Mouse (Mus musculus) neutrophil, adult 59 days (primary cell): ENCODE measurements around the gene Cyb561d1. TPM values are rescaled to one million over a fixed set of nuclear protein-coding genes. Genes with fewer than 3 reads are reported as not detected.

Source experiments
- total RNA-seq, 2 experiments: library from RNA; stranded (reverse); gene quantifications; 1 replicate in 1 of 2; 2 replicates in 1 of 2; pipeline ENCODE4 v1.2.4; 2023

Gene Cyb561d1
- 10 to 100 TPM; 29.1 to 31.1 TPM for total RNA-seq

DNA sequence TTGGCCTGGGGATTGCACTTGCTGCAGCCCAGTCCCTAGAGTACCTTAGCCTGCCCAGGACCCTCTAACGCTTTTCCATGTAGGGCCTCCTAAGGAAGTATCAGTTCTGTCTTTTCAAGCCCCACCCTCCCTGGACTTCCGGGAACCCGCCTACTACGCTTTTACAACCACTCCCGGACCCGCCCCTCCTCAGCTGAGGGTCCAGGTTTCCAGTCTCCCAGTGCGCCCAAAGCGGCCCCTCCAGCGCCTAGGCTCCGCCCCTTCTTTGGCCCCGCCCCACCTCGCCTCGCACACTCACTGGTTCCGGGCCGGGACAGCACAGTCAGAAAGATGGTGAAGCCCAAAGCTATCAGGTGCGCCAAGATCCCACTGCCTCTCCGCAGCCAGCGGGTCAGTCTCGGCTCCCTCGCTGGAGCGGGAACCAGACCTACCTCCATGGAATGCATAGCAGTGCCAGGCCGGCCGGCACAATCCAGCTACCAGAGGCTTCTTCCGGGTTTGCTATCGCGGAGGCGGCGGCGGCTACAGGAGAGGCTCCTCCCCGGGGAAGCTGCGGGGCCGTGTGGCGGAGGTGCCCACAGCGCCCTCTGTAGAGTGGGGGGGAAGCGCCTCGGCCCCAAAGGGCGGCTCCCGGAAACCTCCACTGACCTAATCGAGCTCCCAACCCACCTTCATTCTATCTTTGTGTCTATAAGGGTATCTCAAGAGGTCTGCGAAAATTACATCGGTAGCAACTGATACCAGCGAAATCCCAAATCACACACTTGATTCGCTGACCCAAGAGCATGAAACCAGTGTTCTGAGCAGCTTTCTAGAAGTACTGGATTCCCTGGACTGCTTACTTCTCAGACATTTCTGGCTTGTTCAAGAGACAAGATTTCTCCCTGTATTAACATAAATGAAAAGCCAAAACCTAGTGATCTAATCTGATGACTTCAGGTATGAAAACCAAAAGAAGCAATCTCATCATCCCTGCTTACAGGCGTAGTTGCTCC lies at the start of gene Cyb561d1:
Cyb561d1 (minus strand) TSS at position 884 of the 995 bp plus-strand sequence.

DNA sequence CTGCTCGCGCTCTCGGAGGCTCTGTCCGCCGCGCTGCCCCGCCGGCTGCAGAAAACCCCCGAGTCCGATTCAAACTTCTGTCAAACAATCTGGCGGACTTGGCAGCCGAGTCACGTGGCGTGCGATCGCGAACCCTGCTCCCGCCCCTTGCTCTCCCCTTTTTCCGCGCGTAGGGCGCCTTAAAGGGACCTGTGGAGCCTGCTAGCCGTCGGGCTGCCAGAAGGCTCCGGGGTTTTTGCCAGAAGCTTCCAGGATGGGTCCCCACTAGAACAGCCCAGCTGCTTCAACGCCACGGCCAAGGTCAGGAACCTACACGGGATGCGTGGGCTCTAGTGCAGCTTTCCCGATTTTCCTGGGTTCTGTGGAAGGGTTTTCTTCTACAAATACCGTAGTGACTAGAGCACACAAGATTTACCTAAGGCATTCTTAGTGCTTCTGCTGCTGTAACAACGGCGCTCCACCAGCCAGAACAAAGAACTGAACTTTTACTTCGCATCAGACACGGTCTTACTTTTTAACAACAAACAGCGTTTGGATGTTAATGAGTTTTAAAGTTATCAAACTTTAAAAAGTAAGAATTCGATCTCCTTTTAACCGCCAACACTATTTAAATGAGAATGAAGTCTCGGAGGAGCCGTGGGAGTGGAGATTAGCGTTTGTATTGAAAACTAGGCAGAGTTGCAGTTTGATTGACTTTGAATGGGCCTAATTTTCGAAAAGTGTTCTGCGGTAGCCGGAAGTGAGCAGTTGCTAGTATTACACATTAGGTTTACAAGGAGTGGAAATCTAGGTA lies 25.7 kb upstream of the Cyb561d1 start, which contains the start of gene Sypl2:
Sypl2 (minus strand) TSS at position 91 of the 793 bp plus-strand sequence.

DNA sequence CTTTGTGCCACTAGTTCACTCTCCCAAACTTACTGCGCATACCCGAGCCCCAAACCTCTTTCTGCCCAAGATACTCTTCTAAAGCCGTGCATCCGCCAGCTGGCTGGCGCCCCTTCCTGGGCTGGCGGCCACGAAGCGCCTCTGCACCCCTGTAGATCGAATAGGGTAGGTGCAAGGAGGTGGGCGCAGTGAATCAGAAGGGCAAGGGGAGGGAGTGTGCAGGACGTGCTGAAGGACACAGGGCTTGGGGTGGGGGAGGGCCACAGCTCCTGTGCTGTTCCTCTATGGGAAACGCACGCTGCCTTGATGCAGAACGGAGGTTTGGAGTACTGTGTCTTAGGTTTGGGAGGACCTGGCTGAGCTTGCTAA lies 9.7 kb upstream of the Cyb561d1 start, which contains the start of gene Atxn7l2:
Atxn7l2 (minus strand) TSS at position 164 of the 369 bp plus-strand sequence.

DNA sequence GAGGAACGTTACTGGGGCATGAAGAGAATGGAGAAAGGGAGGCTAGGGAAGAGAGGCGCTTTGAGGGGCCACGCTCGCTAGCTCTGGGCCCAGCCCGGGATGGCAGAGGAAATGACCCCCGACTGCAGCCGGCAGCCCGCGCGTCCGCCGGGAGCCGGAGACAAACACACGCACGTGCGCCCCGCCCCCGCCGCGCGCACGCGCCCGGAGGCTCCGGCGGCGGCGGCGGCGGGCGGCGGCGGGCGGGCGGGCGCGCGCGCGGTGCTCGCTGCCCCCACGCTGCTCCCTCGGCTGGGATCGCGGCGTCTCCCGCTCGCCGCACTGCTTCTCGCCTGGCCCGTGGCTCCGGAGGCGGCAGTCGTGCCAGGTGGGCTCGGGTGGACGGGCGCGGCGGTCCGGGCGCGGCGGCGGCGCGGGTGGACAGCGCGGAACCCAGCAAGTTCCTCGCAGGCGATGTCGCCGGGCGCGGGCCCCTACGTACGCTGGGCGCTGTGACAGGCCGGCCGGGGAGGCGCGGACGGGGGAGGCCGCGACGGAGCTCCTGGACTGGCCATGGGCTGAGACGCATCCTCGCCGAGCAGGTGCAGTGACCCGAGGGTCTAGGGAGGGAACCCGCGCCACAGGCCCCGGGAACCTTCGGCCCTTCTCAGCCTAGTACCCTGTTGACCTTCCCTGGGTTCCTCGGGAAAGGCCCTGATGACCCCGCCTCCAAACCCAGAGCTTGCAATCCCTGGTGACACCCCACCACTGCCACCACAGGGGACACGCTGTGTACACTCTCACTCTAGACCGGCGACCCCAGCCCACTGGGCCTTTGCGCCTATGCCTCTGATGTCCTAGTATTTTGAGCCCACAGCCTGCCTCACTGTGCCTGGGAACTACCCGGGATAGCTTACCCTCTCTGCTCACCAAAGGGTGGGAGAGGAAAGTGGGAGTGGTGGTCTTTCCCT lies 14.6 kb downstream of the Cyb561d1 start, which contains the start of gene Amigo1:
Amigo1 (plus strand) TSS at position 238 of the 950 bp plus-strand sequence.

DNA sequence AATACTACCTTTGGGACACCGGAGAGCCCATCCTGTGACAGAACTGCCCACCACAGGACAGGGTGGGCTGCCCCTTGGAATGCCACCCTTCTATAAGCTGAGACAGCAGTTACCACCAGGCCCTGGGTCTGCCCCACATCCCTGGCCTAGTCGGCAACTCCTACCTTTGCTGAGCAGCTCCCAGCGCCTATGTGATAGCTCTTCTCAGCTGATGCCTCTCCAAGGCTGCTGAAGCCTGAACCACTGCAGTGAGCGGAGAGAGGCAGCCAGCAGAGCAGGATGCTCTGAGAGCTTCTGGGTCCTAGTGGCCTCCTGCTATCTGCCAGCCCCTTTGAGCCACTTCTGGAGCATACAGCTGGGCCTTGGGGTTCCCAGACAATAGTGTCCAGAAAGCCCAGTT lies 46.4 kb downstream of the Cyb561d1 start, which contains the start of gene Gpr61:
Gpr61 (minus strand) TSS at position 227 of the 400 bp plus-strand sequence.

Other genes starting within 250 kb of the Cyb561d1 start
- gene Gstm3, start 231.9 kb downstream of the Cyb561d1 start, total RNA-seq = not detected
- not detected for gene Gstm2, start 214.8 kb downstream of the Cyb561d1 start, total RNA-seq
- 100 to 1,000 TPM; 114 to 139 TPM for gene Gstm1, start 183.2 kb downstream of the Cyb561d1 start, total RNA-seq
- gene Gstm4, start 156.3 kb downstream of the Cyb561d1 start, total RNA-seq = 1 to 10 TPM; 5.0 to 5.2 TPM
- 10 to 100 TPM; 56.8 to 68.1 TPM for gene Ampd2, start 114.6 kb downstream of the Cyb561d1 start, total RNA-seq
- under 1 TPM in 1 of 2 experiments, not detected in 1; 0.56 TPM for gene Gnat2, start 108.4 kb downstream of the Cyb561d1 start, total RNA-seq
- 100 to 1,000 TPM; 105 to 110 TPM for gene Gnai3, start 55.1 kb downstream of the Cyb561d1 start, total RNA-seq
- under 1 TPM in 1 of 2 experiments, not detected in 1; 0.11 TPM for gene Gpr61, start 46.3 kb downstream of the Cyb561d1 start, total RNA-seq
- 1 to 10 TPM; 2.1 to 3.0 TPM for gene Amigo1, start 14.9 kb downstream of the Cyb561d1 start, total RNA-seq
- 10 to 100 TPM; 12.1 to 12.2 TPM for gene Atxn7l2, start 9.7 kb upstream of the Cyb561d1 start, total RNA-seq
- gene Sypl2, start 25.4 kb upstream of the Cyb561d1 start, total RNA-seq = not detected
- 10 to 100 TPM; 34.4 to 34.9 TPM for gene Psma5, start 55.7 kb upstream of the Cyb561d1 start, total RNA-seq
- gene Sort1, start 82.9 kb upstream of the Cyb561d1 start, total RNA-seq = 100 to 1,000 TPM; 154 to 156 TPM
- not detected for gene Mybphl, start 163.7 kb upstream of the Cyb561d1 start, total RNA-seq
- 1 to 10 TPM; 8.8 to 9.3 TPM for gene Psrc1, start 182.6 kb upstream of the Cyb561d1 start, total RNA-seq
- 1 to 10 TPM; 1.1 to 1.3 TPM for gene Celsr2, start 214.3 kb upstream of the Cyb561d1 start, total RNA-seq
- gene Sars, start 244.0 kb upstream of the Cyb561d1 start, total RNA-seq = 10 to 100 TPM; 53.9 to 57.3 TPM